Mouse (Mus musculus): ENCODE measurements at regions not wholly inside any gene's neighbourhood (a gene's known extent, or its start where the extent isn't known, plus 50 kb on each side); places are given as distances from the start of the nearest gene placed in this dataset.

DNA sequence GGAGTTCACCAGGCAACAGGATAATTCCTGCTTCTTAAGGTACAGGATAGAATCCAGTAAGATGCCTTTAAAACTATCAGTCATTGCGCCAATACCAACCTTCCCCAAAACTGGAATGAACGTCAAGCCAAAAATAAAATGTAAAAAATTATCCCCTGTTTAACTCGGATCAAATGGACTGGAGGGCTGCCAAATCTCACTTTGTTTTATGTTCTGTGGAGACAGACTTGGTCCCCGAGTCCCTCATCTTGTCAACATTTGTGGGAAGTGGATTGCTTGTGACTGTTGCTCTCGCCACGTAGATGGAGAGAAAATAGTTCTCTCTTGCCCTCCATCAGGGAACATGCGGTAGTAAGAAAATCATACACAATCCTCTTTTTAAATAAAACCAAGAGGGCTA is 322.4 kb downstream of the Hlx start:
- TF ChIP-seq CTCF (IDR thresholded peaks at IDR 0.05; ENCODE audit: extremely low read depth, insufficient read depth, low read length), result no peak
- no peak for TF ChIP-seq POLR2A (IDR thresholded peaks at IDR 0.05; ENCODE audit: extremely low read depth, insufficient read depth, low read length)

All from cortical plate, adult 2 months (tissue).